Mouse (Mus musculus) right cerebral cortex, postnatal 36 days (tissue): ENCODE data around the gene Gpr137b.
"Not testable (repeated sequence)": the region's sequence is repeated elsewhere in the genome, so short reads cannot be mapped to it uniquely, and the experiment has no call there.

Experiments used
- DNase-seq, 2 experiments: peaks; one replicate each; pipeline ENCODE4 v3.0.0; 2022; ENCODE audit warnings: low spot score in 2 of 2, mixed read lengths in 1 of 2

The Gpr137b gene

DNA sequence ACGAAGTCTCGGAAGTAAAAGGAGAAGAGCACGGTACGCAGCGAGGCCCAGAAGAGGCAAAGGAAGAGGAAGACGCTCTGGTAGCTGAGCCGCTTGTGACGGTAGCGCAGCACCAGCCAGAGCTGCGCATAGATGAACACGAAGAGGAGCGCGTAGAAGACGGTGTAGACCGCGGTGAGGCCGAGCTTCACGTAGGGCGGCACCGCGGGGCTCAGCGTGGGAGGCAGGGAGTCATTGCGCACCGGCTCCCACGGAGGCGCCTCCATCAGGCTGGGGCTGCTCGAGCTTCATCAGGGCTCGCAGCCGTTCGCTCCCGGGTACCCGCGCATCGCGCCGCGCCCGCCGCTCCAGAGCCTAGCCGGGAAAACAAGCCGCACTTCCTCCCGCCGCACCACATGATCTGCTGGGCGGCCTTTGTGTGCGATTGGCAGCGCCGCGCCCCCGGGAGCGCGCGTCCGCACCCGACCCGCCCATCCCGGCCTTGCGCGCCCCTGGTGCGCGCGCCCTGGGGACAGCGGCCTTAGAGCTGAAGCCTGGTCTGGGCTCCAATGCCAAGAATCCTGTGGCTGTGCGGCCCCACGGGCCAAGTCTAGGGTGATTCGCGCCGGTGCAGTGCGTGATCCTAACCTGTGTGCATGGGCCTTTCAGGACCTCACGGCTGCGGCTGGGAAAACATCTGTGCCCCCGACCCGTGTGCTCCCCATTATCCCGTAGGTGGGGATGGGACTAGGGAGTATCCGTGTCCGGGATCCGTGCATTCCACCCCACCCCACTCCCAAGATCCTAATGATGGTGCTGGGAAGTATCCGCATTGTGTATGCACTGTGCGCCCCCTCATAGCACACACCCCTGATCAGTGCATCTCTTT is at the start of gene Gpr137b:
TSS of gene Gpr137b (minus strand) at position 787 of the 868 bp plus-strand sequence.
- DNase-seq: peak; percentile 34 to 50

DNA sequence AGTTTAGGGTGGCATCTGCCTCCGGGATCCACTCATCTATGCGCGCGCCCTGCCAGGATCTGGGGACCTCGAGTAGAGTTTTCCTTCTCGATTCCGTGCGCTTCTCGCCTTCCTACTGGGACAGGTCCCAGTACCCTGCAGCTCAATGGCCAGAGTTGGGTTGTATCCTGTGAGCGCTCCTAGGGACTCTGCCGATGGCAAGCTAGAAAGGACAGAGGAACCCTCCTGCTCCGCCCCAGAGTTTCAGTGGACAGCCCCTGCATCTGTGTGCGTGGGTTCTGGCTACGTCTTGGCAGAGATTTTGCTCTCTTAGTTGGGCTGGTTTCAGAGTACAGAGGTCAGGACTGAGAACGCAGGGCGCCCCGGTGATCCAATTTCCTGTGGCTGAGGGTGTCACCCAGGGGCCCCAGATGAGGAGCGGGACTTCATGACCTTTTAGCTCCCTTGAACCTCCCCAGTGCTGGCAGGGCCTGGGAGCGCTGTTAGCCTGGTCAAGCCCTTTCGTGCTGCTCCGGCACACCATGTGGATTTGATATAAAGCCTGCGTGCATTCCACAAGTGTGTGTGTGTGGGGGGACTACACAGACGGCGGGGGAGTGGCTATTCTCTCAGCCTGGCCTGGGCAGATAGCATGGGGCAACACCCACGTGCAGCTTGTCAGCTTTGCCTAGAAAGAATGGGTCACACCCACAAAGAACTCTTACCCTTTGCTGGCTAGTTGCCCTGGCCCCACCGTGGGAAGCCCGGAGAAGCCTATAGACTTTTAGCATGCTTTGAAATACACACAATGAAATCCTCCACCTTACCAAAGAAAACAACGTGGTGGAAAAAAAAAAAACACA is 44.5 kb upstream of the Gpr137b start:
- DNase-seq: not testable (repeated sequence)

DNA sequence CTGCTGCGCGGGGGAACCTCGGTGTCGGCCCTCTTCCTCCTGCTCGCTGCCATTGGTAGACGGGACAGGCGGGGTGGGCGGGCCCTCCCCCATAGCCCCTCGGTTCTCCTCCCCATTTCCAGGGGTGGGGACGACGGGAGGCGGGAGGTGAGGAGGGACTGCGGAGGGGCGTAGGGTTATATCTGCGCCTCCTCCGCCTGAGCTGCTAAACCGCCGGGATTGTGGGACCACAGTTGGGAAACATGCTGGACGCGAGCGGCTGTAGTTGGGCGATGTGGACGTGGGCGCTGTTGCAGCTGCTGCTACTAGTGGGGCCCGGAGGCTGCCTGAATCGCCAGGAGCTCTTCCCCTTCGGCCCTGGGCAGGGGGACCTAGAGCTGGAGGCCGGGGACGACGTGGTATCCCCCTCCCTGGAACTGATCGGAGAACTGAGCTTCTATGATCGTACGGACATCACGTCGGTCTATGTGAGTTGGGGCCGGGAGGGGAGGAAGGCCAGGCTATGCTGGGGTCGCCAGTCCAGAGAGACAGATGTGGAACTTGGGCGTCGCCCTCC is 43.7 kb upstream of the Gpr137b start, which contains the start of gene Nid1:
TSS of gene Nid1 (plus strand) at position 92 of the 556 bp plus-strand sequence.
- DNase-seq: not testable (repeated sequence)

DNA sequence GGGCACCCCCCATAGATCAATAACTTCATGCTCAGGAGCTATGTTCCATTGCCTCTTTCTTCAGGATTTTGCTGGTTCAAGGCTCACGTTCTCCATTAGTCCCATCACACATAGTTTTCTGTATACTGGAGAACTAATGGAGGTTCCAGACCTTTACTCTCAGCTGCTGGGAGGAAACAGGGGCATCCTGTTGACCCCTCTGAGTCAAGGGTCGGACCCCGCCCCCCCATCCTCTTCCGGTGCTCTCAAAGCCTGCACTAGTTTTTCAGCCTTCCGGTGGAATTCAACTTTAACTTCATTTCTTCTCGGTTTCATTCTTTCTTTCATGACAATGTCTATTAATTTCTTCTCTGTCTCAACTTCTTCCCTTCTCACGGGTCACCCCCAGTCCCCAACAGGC is 42.3 kb upstream of the Gpr137b start:
- not testable (repeated sequence) for DNase-seq

DNA sequence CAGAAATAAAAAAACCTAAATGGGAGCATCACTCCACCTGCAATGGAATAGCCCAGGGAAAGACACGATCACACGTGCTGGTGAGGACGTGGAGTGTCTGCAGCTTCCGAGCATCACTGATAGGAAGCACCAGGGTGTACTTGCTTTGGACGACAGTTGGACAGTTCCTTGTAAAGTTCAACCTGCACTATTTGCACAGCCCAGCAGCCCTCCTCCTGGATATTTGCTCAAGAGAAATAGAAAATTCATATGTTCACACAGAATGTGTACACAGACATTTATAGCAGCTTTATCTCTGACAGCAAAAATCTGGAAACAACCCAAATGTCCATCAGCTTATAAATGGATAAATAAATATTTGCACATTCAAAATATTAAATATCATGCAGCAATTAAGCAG is 29.5 kb upstream of the Gpr137b start:
- not testable (repeated sequence) for DNase-seq

DNA sequence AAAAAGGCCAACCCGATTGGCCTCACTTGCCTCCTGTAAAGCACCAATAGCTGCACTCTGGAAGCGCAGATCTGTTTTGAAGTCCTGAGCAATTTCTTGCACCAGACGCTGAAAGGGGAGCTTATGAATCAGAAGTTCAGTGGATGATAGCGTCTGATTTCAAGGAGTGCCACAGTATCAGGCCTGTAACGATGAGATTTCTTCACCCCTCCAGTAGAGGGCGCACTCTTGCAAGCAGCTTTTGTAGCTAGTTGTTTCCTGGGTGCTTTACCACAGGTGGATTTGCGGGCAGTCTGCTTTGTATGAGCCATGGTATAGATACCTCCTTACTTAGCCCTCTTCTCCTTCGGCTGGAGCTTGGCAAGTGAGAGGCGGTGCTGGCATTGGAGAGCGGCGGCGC is 25.0 kb upstream of the Gpr137b start:
- not testable (repeated sequence) for DNase-seq

DNA sequence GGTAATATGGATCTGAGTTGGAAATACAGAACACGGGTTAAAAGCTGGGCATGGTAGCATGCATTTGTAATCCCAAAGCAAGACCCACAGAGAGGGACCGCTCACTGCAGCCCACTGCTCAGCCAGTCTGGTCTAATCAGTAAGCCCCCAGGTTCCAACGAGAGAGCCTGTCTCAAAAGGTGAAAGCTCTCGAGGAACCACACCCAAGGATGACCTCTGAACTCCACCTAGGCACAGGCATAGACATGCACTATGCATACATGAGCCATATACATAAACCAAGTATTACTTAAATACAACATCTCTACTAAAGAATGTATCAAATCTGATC is 22.2 kb upstream of the Gpr137b start:
- not testable (repeated sequence) for DNase-seq

DNA sequence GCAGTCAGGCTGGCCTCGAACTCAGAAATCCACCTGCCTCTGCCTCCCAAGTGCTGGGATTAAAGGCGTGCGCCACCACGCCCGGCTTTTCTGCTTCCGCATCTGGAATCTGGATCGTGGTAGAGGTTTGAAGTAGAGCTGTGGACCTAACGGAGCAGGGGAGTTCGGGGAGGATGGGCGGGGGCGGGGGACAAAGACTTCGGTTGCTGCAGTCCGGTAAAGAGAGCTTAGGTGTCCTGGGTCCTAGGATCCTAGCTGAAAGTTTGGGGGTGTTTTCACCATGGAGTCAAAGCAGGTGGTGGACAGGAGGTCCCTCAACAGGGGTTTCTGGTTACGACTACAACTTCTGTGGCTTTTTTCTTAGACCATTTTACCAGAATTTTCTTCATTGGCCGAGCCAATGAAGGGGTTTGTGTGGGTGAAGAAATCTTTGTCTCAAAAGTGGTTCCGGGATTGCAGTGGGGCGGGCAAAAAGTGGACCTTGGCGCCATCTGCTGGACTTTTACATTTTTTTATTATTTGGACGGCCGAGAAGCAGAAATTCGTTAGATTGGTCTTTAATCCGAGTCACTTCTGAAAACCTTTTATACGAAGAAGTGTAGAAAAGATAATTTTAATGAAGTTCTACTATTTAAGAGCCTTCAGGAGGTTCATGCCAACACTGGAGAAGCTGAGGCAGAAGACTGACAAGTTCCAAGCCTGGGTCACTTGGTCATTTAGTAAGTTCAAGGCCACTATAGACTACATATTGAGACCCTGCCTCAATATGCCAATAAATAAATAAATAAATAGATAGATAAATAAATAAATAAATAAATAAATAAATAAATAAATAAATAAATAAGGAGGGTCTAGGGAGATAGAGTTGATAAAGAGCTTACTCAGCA is 21.5 kb upstream of the Gpr137b start:
- not testable (repeated sequence) for DNase-seq

DNA sequence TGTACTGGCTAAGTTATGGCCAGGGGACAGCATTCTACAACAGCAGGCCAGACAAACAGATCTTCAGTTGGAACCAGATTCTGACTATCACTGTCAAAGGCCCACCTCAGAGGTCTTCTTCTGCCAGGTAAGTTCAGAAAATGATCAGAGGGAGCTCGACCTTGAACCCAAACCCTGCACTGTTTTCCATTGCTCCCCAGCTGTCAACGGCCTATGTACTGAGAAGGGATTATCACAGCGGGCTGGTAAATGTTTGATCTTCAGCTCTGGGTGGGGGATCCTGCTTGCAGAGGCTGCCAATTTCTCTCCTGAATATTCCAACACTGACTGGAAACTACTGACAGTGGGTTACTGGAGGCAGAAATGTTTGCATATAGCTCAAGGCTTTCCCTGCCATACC is 20.4 kb upstream of the Gpr137b start:
- DNase-seq: no peak

DNA sequence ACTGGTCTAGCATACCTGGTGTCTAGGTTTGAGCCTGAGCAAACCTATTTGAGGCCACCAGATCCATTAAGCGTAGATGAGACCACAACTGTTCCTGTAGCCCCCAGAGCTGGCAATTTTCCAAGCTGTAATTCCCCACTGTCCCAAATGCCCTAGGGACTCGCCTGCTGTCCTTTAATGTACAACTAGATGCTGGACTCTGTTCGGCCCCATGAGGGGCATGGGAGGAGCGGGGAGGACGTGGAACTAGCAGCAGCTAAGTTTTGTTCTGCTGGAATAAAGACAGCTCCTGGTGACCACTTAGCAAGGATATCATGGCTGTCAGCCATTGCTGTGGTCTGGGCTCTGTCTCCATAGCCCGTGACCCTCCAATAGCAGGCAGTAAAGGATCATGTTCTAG is 11.7 kb upstream of the Gpr137b start:
- DNase-seq: not testable (repeated sequence)

DNA sequence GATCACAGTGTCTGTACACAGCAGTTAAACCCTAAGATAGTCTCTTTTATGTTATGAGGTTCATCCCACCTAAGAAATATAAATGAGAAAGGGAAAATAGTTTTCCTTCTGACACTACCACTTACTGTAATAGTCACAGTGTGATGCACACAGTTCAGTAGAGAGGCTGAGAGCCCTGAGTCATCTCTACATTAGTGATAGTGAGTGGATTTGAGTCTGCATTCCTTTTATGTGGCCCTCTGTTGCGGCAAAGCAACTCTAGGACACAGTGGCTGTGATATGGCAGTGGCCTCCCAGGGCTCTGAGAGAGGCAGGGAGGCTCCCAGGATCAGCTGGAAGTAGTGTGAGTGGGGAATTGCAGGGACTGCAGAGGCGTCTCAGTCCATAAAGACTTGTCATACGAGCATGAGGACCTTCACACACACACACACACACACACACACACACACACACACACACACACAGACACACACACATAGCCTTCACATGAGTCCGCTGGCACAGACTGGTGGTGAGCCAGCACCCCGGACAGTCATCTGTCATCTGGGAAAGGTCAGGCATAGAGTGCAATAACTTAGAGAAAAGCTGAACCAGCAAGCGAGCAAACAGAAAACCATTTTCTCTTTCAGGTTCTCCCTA is 10.8 kb upstream of the Gpr137b start:
- not testable (repeated sequence) for DNase-seq

DNA sequence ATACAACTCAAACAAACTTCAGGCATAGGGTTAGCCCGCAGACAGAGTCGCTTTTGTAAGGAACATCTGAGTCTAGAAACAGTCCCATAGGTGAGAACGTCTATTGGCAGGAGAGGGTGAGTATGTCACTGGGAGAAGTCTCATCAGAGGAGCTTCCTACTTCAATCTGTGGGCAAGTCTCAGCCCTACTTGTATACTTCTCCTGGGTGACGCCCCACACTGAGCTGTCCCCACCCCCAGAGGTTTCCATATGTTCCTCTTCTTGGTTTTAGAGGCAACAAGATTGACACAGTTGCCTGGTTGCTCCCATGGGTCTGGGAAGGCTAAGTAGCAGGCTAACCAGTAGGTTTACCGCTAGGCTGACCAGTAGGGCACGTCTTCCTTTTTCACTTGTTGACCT is 10.0 kb upstream of the Gpr137b start:
- not testable (repeated sequence) for DNase-seq

DNA sequence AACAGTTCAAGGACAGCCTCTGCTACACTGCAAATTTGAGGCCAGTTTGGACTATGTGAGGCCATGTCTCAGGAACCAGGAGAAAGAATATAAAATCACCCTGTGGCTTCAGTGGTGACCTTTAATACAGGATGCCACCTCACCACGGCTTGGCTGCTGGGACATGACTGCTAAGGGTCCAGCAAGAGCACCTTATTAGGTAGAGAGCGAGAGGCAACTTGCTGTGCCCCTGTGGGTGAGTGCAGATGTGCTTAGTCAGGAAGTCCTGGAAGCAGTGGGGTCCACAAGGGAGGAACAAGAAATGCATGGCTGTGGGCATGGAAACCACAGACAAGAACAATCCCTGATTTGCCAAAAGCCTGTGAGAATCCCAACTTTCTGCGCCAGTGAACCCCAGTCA is 9.6 kb upstream of the Gpr137b start:
- not testable (repeated sequence) for DNase-seq

DNA sequence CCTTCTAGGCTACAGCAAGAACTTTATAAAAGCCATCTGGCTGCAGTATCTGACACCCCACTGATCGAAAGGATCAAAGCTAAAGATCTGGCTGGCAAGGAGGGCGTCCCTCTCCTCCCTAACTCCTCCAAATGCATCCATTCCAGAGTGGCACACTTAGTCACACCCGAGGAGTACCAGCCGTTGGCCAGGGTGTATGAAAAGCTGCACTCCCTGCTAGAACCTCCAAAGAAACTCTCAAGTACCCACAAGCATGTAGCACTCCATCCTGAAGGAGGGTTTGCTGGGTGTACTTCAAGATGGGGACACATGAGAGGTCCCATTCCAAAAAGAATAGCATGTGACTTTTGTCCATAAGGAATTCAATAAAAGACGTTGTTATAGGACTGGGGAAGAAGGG is 9.0 kb upstream of the Gpr137b start:
- not testable (repeated sequence) for DNase-seq

DNA sequence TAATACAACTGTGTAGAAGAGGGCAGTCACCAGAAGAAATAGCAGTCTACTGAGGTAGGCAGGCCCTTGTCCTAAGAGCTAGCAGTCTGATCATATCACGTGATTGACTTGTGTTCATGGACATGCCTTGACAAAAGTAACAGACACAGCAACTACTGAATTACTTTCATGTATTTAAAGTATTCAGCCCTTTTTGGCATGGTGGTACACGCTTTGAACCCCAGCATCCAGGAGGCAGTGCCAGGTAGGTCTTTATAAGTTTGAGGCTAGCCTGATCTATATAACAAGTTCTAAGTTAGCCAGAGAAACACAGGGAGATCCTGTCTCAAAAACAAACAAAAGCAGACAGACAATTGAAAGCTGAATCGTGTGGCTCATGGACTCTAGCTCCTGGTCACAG is 7.0 kb upstream of the Gpr137b start:
- not testable (repeated sequence) for DNase-seq

DNA sequence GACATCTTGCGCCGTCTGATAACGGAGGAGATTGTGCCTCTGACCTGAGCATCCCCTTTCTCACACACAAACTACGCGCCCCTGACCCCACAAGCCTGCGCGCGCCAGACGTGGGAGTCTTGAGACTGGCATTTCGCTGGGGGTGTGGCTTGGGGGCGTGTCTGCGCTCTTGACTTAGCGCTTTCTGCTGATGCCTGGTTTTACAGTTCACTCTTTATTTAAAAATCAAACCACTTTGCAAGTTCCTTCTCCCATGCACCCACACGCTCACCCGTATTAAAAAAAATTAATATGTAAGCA is 232 bp upstream of the Gpr137b start:
- DNase-seq: not testable (repeated sequence)

DNA sequence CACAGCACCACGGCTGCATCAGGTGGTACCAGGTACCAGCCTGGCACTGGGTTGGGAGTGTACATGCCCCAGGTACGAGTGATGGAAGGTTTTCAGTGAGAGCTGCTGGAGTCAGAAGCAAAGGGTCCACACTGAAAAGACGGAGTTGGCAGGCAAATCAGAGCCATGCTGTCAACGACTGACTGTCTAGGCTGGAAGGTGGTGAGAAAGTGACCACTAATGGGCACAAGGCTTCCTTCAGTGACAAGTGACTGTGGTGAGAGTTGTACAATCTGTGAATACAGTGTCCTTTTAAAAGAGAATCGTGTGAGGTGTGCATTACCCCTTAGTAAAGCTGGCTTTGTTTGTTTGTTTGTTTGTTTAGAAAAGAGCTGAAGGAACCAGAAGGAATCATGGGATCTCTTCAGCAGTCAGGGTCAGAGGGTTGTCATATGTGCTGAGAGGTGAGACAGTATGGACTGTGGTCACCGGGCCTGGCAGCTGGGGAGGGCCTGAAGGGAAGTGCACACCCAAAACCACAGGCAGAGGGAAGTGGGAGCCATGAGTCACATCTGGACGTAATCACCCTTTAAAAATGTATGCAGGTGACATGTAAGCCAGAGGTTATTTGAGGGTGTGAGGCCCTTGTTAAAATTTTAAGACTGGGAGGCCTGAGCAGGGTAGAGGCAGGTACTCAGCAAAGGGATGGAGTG is 15.5 kb downstream of the Gpr137b start:
- not testable (repeated sequence) for DNase-seq

DNA sequence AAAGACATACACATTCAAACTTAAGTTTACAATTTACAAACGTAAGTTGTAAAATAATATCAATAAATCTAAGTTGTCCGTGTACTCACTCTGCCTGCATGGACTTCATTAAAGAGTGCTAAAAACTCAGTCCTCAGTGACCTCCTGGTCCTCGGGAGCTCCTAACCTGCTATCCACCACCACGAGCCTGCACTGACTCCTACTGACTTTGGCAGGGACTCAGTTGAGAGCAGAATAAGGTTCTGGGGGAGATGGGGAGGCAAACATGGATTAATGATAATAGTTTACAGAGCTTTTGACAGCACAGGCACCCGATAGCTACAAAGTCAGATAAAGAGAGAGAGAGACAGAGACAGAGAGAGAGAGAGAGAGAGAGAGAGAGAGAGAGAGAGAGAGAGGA is 16.6 kb downstream of the Gpr137b start:
- no peak for DNase-seq

DNA sequence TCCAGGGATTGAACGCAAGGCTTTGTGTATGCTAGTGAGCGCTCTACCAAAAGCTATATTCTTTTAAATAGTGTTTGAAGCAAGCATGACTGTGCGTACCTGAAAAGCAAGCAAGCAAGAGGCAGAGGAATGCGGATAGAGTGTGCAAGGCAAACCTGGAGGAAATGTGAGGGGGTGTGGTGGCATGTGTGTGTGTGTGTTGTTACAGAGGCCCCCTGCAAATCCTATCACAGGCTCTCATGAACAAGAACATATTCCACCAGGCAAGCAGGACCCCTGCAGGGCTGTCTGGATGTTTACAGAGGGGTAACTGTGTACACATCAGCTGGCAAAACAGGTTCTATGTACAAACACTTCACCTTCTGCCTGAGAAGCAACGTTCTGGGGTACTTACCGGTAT is 19.8 kb downstream of the Gpr137b start:
- not testable (repeated sequence) for DNase-seq

DNA sequence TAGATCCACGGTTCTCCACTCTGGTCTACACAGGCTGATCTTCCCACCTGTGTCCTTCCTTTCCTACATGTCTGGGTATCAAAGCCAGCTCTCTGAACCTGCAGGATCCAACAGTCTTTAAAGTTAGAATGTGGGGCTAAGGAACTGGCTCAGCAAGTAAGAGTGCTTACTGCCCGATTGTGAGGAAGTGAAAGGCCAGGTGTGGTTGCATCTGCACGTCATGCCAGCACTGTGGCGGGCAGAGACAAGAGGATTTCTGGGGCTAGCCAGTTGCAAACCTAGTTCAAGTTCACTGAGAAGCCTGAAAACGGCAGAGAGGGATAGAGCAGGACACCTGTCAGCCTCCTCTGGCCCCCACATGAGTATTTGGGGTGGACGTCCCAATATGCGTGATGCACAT is 22.4 kb downstream of the Gpr137b start:
- DNase-seq: not testable (repeated sequence)
